Mouse (Mus musculus) urinary bladder, postnatal 36 days (tissue): Measurements from ENCODE around the gene Psmb9.

Experiments used
- DNase-seq, 2 experiments: peaks; one replicate each; pipeline ENCODE4 v3.0.0; 2022; ENCODE audit warnings: low spot score in 2 of 2, mixed read lengths in 1 of 2

Psmb9 gene

GRCm38 (mm10) chr17:34205746-34206176 is 18.2 kb upstream of the Psmb9 start:
- DNase-seq: no peak

DNA sequence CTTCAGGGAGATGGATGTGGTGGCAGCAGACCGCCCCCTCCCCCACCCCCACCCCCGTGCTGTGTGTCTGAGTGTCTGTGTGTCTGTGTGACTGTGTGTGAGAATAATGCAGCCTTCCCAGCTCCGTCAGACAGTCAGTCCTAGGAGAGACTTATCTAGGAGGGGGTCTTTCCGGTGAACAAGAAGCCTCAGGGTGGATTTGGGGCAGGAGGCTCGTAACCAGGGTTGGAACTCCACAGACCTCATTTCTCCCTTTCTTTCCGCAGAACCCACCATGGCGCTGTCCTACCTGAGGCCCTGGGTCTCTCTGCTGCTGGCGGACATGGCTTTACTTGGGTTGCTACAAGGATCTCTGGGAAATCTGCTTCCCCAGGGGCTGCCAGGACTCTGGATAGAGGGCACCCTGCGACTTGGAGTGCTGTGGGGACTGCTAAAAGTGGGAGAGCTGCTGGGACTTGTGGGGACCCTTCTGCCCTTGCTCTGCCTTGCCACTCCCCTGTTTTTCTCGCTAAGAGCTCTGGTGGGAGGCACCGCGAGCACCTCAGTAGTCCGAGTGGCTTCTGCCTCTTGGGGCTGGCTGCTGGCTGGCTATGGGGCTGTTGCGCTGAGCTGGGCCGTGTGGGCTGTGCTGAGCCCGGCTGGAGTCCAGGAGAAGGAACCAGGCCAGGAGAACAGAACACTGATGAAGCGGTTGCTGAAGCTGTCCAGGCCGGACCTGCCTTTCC is 17.6 kb upstream of the Psmb9 start:
- DNase-seq: peak in 1 of 2 experiments; percentile 63

DNA sequence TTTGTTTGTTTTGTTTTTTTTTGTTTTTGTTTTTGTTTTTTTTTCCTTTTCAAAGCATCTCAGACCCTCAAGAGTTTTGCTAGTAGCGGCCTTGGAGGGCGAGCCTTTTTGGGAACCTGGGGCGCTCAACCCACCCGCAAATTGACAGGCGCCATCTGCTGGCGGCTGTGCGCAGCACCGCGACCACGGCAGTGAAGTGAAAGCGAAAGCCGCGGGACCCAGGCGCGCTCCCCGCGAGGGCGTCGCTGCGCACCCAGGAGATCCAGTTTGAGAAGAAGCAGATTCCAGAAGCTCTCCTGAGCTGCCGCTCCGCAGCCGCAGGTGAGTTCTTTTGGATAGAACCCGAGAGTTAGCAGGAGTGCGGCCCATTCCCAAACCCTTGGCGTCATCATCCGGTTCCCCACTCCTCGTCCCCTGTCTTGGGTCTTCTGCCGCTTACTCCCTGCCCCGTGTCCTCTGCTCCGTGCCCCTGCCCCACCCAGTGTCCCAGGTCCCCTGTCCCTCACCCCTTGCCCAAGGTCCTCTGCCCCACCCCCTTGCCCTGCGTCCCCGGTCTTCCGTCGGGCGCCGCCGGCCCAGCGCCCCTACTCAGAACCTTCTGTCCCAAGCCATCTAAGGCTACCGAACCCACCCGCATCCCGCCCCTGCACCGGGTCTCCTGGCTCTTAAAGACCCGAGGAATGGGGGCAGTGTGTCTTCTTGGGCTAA is 16.9 kb upstream of the Psmb9 start:
- DNase-seq: peak; percentile 88 to 89

DNA sequence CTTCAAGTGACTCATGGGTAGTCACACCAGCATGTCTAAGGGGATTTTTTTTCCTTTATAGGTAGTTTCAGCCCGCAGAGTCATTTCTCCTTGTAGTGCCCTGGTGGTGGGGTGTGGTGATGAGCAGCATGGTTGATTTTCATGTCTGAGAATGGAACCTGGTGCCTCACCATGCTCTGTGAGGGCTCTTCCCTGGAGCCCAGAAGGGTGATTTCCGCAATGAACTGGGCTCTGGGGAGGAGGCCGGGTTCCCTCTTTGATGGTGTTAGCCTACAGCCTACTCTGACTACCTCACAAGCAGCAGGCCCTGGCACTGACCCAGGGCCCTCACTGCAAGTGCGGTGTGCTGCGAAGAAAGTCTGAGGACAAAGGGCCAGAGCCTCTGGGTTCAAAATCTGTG is 15.9 kb upstream of the Psmb9 start, which contains the start of gene Tap2:
TSS of gene Tap2 (plus strand) at position 84 of the 400 bp plus-strand sequence.
- DNase-seq: no peak

DNA sequence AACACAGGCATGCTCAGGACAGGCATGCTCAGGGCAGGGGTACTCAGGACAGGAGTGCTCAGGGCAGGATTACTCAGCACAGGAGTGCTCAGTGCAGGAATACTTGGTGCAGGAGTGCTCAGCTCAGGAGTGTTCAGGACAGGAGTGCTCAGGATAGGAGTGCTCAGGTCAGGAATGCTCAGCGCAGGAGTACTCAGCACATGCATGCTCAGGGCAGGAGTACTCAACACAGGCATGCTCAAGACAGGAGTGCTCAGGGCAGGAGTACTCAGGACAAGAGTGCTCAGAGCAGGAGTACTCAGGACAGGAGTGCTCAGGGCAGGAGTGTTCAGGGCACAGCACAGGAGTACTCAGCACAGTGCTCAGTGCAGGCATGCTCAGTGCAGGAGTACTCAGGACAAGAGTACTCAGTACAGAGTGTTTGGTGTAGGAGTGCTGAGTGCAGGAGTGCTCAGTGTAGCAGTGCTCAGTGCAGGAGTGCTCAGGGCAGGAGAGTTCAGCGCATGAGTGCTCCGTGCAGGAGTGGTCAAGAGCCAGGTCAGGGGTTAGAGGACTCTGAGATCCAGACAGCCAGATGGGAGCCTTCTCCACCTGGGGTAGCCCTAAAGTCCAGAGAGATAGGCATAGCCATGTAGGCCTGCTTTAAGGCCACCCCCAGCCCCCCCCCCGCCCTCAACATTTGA is 15.3 kb upstream of the Psmb9 start:
- DNase-seq: no peak

GRCm38 (mm10) chr17:34201506-34202055 is 14.0 kb upstream of the Psmb9 start:
- no peak for DNase-seq

GRCm38 (mm10) chr17:34200772-34201505 is 13.4 kb upstream of the Psmb9 start:
- DNase-seq: no peak

GRCm38 (mm10) chr17:34200047-34200446 is 12.5 kb upstream of the Psmb9 start:
- DNase-seq: no peak

GRCm38 (mm10) chr17:34199050-34199619 is 11.6 kb upstream of the Psmb9 start:
- no peak for DNase-seq

DNA sequence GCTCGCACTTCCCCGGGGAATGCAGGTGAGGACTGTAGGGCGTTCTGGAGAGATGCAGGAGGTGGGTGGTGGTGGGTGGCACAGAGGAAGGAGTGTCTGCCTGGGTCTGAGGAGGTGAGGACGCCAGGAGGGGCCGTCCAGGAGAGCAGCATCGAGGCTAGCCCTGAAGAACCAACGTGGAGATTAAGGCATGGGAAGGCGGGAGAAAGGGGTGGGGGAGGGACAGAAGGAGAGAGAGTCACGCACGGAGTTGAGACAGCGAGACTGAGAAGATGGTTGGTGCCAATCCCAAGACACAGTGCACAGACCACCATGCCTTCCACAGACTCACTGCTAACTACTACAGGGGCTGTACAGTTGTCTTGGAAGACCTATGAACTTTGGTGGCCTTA is 11.0 kb upstream of the Psmb9 start:
- no peak for DNase-seq

- peak; percentile 36 to 61 for DNase-seq
These were observed 10.4 kb upstream of the Psmb9 start for GRCm38 (mm10) chr17:34197904-34198520.

- peak; percentile 93 to 95 for DNase-seq
These were observed 9.7 kb upstream of the Psmb9 start, which contains the start of gene Psmb8 for GRCm38 (mm10) chr17:34196941-34197894. TSS of gene Psmb8 (plus strand) at chr17:34197721.

DNA sequence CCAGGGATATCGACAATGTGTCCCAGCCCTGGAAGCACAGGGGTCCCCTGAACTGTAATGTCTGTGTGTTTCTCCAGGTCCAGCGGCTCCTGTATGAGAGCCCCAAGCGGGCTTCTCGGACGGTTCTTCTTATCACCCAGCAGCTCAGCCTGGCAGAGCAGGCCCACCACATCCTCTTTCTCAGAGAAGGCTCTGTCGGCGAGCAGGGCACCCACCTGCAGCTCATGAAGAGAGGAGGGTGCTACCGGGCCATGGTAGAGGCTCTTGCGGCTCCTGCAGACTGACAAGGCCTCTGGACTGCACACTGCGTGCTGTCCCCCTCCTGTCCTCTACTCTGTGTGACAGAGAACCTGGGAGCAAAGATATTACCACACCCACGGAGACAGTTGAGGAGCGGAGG is 8.9 kb upstream of the Psmb9 start:
- DNase-seq: no peak

DNA sequence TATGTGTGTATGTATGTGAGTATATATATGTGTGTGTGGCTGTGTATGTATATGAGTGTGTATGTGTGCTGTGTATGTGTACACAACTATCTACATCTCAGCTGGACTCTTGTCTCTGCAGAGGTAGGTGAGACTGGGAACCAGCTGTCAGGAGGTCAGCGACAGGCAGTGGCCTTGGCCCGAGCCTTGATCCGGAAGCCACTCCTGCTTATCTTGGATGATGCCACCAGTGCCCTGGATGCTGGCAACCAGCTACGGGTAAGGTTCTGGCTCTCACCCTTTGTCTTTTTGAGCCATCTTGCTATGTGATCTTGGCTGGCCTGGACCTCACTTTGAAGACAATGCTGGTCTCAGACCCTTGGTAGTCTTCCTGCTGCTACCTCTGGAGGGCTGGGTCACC is 7.2 kb upstream of the Psmb9 start:
- no peak for DNase-seq

GRCm38 (mm10) chr17:34193468-34193867 is 5.9 kb upstream of the Psmb9 start:
- DNase-seq: no peak

DNA sequence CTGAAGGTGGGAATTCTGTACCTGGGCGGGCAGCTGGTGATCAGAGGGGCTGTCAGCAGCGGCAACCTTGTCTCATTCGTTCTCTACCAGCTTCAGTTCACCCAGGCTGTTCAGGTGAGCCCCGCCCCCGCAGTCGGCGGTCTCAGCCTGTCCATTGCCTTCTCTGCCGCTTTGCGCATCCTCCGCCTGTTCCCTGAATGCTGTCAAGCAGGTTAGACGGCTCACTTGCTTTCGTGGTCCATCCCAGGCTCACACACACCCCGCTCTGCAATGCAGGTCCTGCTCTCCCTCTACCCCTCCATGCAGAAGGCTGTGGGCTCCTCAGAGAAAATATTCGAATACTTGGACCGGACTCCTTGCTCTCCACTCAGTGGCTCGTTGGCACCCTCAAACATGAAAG is 5.3 kb upstream of the Psmb9 start:
- peak; percentile 47 to 58 for DNase-seq

DNA sequence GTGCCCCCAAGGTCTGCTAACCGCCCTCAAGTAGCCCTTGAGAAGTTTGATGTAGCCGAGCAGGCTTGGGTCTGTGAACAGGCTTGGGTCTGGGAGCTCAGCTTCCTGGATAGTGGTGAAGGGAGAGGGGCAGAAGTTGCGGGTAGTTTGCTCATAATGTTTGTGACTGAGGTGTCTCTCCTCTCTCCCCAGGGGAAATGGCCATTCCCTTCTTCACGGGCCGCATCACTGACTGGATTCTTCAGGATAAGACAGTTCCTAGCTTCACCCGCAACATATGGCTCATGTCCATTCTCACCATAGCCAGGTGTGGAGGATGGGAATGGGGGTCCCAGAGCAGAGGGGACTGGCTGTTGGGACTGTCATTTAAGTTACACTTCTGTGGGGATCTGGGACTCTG is 1.4 kb upstream of the Psmb9 start:
- no peak for DNase-seq

- DNase-seq: peak; percentile 38 to 45
These were observed 446 bp upstream of the Psmb9 start for GRCm38 (mm10) chr17:34188010-34188409.

- no peak for DNase-seq
These were observed 691 bp downstream of the Psmb9 start for GRCm38 (mm10) chr17:34186885-34187260.

GRCm38 (mm10) chr17:34185526-34185925 is 2.0 kb downstream of the Psmb9 start:
- DNase-seq: no peak
